Mouse (Mus musculus) megakaryocyte-erythroid progenitor cell, adult 5-6 weeks (primary cell): ENCODE data around the gene Fam3b. TPM values are rescaled to one million over a fixed set of nuclear protein-coding genes. Genes with fewer than 3 reads are reported as not detected.

Experiments
- ATAC-seq: replicated peaks from 2 replicates; pipeline ENCODE4 v1.8.0; 2016; ENCODE audit warnings: mild to moderate bottlenecking, inconsistent platforms; ENCODE audit not compliant: severe bottlenecking, poor library complexity, low FRiP score, low TSS enrichment
- total RNA-seq, 2 experiments: library from RNA; stranded (forward) in 1 of 2; stranded (reverse) in 1 of 2; fragments of 200-1000, 215-1000 nt in 1 of 2; fragments of >200 nt in 1 of 2; fragmentation: Nextera tagmentation in 1 of 2; gene quantifications; 2 replicates each; pipeline ENCODE4 v1.2.3; 2014 to 2017

Fam3b gene
- total RNA-seq, 2 experiments from 2014 or later: 3.7 TPM; not detected in 1

GRCm38 (mm10) chr16:97431328-97431727 is 83.3 kb downstream of the Fam3b start:
- no peak for ATAC-seq

GRCm38 (mm10) chr16:97430091-97430490 is 84.5 kb downstream of the Fam3b start:
- no peak for ATAC-seq

GRCm38 (mm10) chr16:97428026-97428425 is 86.6 kb downstream of the Fam3b start:
- no peak for ATAC-seq

DNA sequence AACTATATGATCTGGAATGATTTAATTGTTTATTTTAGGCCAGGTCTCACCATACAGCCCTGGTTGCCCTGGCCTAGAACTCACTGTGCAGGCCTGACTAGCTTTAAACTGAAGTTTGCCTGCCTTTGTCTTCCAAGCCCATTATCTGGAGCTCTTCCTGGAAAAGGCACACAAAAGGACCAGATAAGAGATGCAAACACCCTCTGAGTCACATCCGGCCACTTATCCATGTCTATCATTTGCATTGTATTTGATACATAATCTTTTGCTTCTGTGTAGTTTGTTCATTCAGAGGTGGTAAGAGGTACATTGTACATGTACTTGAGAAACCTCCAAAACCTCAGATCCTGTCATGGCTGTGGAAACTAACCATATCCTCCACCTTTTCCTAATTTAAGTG is 91.0 kb downstream of the Fam3b start:
- no peak for ATAC-seq

GRCm38 (mm10) chr16:97421671-97422070 is 92.9 kb downstream of the Fam3b start:
- ATAC-seq: no peak

Other genes starting within 250 kb of the Fam3b start
- not detected in 2 replicates for gene Bace2, start 158.1 kb downstream of the Fam3b start, total RNA-seq (2014; fragmentation: Nextera tagmentation)
- not detected in 2 replicates for gene Bace2, start 158.1 kb downstream of the Fam3b start, total RNA-seq (2017)
- 0.37 TPM in 1 of 2 replicates, not detected in the other for gene Mx1, start 51.9 kb downstream of the Fam3b start, total RNA-seq (2014; fragmentation: Nextera tagmentation)
- 2.6 TPM in 1 of 2 replicates, not detected in the other for gene Mx1, start 51.9 kb downstream of the Fam3b start, total RNA-seq (2017)
- gene Tmprss2, start 96.4 kb upstream of the Fam3b start, total RNA-seq (2014; fragmentation: Nextera tagmentation): not detected in 2 replicates
- not detected in 2 replicates for gene Tmprss2, start 96.4 kb upstream of the Fam3b start, total RNA-seq (2017)
- gene Ripk4, start 249.0 kb upstream of the Fam3b start, total RNA-seq (2014; fragmentation: Nextera tagmentation): not detected in 2 replicates
- not detected in 2 replicates for gene Ripk4, start 249.0 kb upstream of the Fam3b start, total RNA-seq (2017)